Mouse (Mus musculus) ES-E14 (cell line): ENCODE results near the gene Spata6. TPM values are rescaled to one million over a fixed set of nuclear protein-coding genes. Genes with fewer than 3 reads are reported as not detected.

Source experiments
- DNase-seq: peaks from one replicate; pipeline ENCODE4 v3.0.0-alpha.2; 2013; ENCODE audit warnings: low read depth, low spot score
- H3K27ac ChIP-seq: 2 replicates; pipeline ENCODE4 v1.5.1; 2012; ENCODE audit warnings: low read depth, mild to moderate bottlenecking, low read length, moderate library complexity, mixed read lengths; ENCODE audit not compliant: poor library complexity, insufficient read depth, severe bottlenecking
- H3K36me3 ChIP-seq: 2 replicates; pipeline ENCODE4 v1.6.1; 2012; ENCODE audit warnings: mild to moderate bottlenecking, low read length, moderate library complexity, mixed read lengths; ENCODE audit not compliant: control insufficient read depth, poor library complexity, insufficient read depth, severe bottlenecking
- H3K4me1 ChIP-seq, 2 experiments: fragments of 150-350 bp in 1 of 2; sonication (generic) in 1 of 2; 2 replicates each; pipeline ENCODE4 v1.6.1; 2012; ENCODE audit warnings: low read length in 2 of 2, mild to moderate bottlenecking in 1 of 2, mixed read lengths in 1 of 2; ENCODE audit not compliant: control insufficient read depth in 2 of 2, insufficient read depth in 2 of 2, poor library complexity in 1 of 2
- H3K4me3 ChIP-seq, 2 experiments: fragments of 150-350 bp in 1 of 2; sonication (generic) in 1 of 2; 2 replicates each; pipeline ENCODE4 v1.5.1; 2012; ENCODE audit warnings: low read length in 2 of 2, low read depth in 1 of 2, mild to moderate bottlenecking in 1 of 2, mixed read lengths in 1 of 2; ENCODE audit not compliant: insufficient read depth in 1 of 2, poor library complexity in 1 of 2, severe bottlenecking in 1 of 2
- H3K9ac ChIP-seq: 2 replicates; pipeline ENCODE4 v1.6.1; 2012; ENCODE audit warnings: low read depth, mild to moderate bottlenecking, low read length, mixed read lengths; ENCODE audit not compliant: poor library complexity, insufficient read depth, severe bottlenecking
- H3K9me3 ChIP-seq: fragments of 150-350 bp; sonication (generic); 2 replicates; pipeline ENCODE4 v1.6.1; 2012; ENCODE audit warnings: low read depth, mild to moderate bottlenecking, low read length; ENCODE audit not compliant: control insufficient read depth, insufficient read depth
- CHD2 ChIP-seq: IDR thresholded peaks from 2 replicates; pipeline ENCODE4 v1.6.1; 2014; ENCODE audit warnings: mild to moderate bottlenecking, low read depth, low read length, inconsistent platforms
- HCFC1 ChIP-seq: IDR thresholded peaks from 2 replicates; pipeline ENCODE4 v1.6.1; 2012; ENCODE audit warnings: low read length, inconsistent platforms, borderline replicate concordance; ENCODE audit not compliant: insufficient read depth
- MAFK ChIP-seq: IDR thresholded peaks from 2 replicates; pipeline ENCODE4 v1.6.1; 2014; ENCODE audit warnings: mild to moderate bottlenecking, low read depth, low read length, inconsistent platforms; ENCODE audit not compliant: insufficient read depth
- ZC3H11A ChIP-seq: IDR thresholded peaks from 2 replicates; pipeline ENCODE4 v1.6.1; 2012; ENCODE audit warnings: low read depth, mild to moderate bottlenecking, inconsistent platforms, low read length, borderline replicate concordance
- ZNF384 ChIP-seq: IDR thresholded peaks from 2 replicates; pipeline ENCODE4 v1.6.1; 2012; ENCODE audit warnings: low read depth, low read length, inconsistent platforms
- in situ Hi-C, 2 experiments: fragments of 600-800 bp; cut with MboI; formaldehyde crosslinking; loops; one replicate each; pipeline ENCODE4 v1.15.1; 2025; ENCODE audit warnings: low sequenced_read_pairs in 2 of 2, inconsistent platforms in 1 of 2; ENCODE audit not compliant: unreplicated experiment in 2 of 2
- total RNA-seq: library from RNA; depleted of rRNA; stranded (reverse); fragments of 300-350 nt; gene quantifications from 2 replicates; pipeline ENCODE4 v1.2.3, GENCODE M21; 2012; rRNA removed

Gene Spata6
- 8.1 and 9.0 TPM in 2 replicates for total RNA-seq

GRCm38 (mm10) chr4:111719776-111720661, at the start of gene Spata6:
Gene Spata6 (plus strand): TSS chr4:111719984.
- Histone ChIP-seq H3K4me3 (peak within 1 kb of the TSS; percentile 92 to 93), H3K27ac (no peak within 1 kb of the TSS), H3K4me1 (peaks cover 2 to 4% of the 10 kb centered on the region in 2 experiments; a peak in 3 of 4 replicates), H3K9me3 (no peaks in the 10 kb centered on the region), H3K9ac (peak within 1 kb of the TSS; percentile 78), H3K36me3 (no peaks in the 10 kb centered on the region)
- DNase-seq = peak; percentile 88
- no peak for TF ChIP-seq ZNF384
- no peak for TF ChIP-seq MAFK
- no peak for TF ChIP-seq CHD2
- TF ChIP-seq HCFC1 = peak; percentile 42; the same call in 1 of the 2 replicates
- TF ChIP-seq ZC3H11A = no peak
- in situ Hi-C loops = no loop called here

GRCm38 (mm10) chr4:111670566-111671421, 49.0 kb upstream of the Spata6 start:
- in situ Hi-C loops = no loop called here
- Histone ChIP-seq H3K9me3 (no peaks in the 10 kb centered on the region), H3K9ac (no peak overlapping the region), H3K27ac (no peak overlapping the region), H3K4me1 (no peaks in the 10 kb centered on the region; a peak in 1 of 4 replicates), H3K4me3 (no peak overlapping the region), H3K36me3 (no peaks in the 10 kb centered on the region)
- TF ChIP-seq ZNF384 (no peak), CHD2 (no peak), MAFK (no peak), HCFC1 (no peak), ZC3H11A (no peak)
- DNase-seq = no peak

DNA sequence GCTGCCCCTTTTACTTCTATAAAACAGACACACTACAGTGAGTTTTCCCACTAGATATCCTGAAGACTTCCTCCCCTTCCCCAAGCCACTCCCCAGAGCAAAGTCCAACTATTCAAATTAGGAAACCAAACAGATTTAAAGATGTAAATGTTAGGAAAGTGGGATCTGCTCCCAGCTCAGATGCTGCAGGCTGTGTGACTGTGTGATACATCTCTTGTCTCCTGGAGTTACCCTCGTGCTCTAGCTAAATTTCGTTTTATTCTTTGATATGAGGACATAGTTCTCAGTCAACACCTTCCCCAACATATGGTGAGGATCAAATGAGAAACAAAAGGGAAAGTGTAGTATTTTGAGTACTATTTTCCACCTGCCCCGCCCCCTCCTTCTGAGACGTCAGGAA, 48.3 kb upstream of the Spata6 start:
- TF ChIP-seq HCFC1 (no peak), MAFK (no peak), ZNF384 (no peak), ZC3H11A (no peak), CHD2 (no peak)
- in situ Hi-C loops = no loop called here
- H3K9me3 ChIP-seq = no peaks in the 10 kb centered on the region
- no peak overlapping the region for H3K4me3 ChIP-seq
- no peak for DNase-seq
- H3K27ac ChIP-seq = no peak overlapping the region
- H3K36me3 ChIP-seq = no peaks in the 10 kb centered on the region
- H3K9ac ChIP-seq = no peak overlapping the region
- no peaks in the 10 kb centered on the region; a peak in 1 of 4 replicates for H3K4me1 ChIP-seq

DNA sequence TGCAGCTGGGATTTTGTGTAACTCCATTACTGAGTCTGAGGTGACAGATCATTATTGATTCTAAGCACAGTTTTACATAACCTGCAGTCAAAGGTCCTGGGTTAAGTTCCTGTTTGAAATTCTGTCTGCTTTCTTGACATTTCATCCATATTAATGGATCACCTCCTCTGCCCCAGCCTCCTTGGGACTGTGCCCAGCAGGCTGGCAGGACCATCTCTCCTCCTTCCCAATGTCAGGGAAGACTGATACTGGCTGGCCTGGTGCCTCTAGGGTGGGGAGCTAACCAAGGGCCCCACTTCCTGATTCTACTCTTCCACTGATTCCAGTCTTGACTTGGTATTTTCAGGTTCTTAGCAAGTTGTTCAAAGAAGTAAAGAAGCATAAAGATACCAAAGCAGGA, 45.9 kb upstream of the Spata6 start:
- Histone ChIP-seq H3K27ac (no peak overlapping the region), H3K4me3 (no peak overlapping the region), H3K9ac (no peak overlapping the region), H3K4me1 (no peaks in the 10 kb centered on the region), H3K9me3 (no peaks in the 10 kb centered on the region), H3K36me3 (no peaks in the 10 kb centered on the region)
- no peak for DNase-seq
- in situ Hi-C loops = no loop called here
- TF ChIP-seq HCFC1 = no peak
- TF ChIP-seq MAFK = no peak
- no peak for TF ChIP-seq ZC3H11A
- TF ChIP-seq ZNF384 = no peak
- no peak for TF ChIP-seq CHD2
